ENCODE assay signal across 14 mouse cellular contexts in the genomic region with DNA sequence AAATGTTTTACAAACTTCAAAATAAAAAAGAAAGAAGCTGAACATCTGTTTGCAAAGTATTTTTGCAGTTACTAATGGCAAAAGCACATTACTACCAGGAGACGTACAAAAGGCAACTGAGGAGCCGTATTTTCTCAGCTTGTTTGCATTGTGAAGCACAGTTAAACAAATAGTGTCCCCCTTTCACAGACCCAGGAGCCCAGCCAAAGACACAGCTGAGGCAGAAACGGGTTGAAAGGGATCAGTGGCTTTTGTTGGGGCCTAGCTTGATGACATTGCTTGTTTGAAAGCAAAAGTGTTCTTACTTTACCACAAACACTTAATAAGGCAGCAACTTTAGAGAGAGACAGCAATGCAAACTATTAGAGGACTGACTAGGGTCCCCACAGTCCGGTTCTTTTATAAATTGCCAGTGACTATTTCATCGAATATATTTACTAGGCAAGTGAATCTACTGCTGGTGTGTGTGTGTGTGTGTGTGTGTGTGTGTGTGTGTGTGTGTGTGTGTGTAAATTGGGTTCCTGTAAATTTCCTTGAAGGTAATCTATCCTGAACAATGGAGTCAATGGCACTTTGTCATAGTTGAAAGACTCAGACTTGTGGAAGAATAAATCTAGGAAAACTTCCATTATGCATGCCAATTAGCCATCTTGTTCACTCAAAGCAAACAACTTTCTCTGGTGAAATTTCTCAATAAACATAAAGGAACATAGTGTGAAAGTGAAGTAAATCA. TPM values are rescaled to one million over a fixed set of nuclear protein-coding genes. Genes with fewer than 3 reads are reported as not detected.
A peak's percentile ranks its signal among the peaks of the same experiment; 100 is the strongest.
DNase-seq lines count a peak whose midpoint lies in the region; ATAC-seq lines count a peak whose summit lies in the region.
"Had no signal": no experiment of that assay in that cellular context is flagged by ENCODE, and none has a peak within 500 bp of the region (broad histone marks: within the 10 kb centered on the region; RNA-seq: fewer than 3 reads in every experiment).

No protein-coding gene starts in this region.

- no peak for ATAC-seq in hindbrain, embryonic 13.5 days (ENCODE audit: low FRiP score)
- no peak for ATAC-seq in midbrain, embryonic 13.5 days
- peak; percentile 76 for ATAC-seq in neural tube, embryonic 12.5 days (ENCODE audit: low FRiP score, low read depth)

- DNase-seq in hindbrain, embryonic 10.5 days (ENCODE audit: low spot score): peak; percentile 15
- DNase-seq in midbrain, embryonic 10.5 days (ENCODE audit: low spot score): peak; percentile 23
- DNase-seq in embryo, embryonic 11.5 days (ENCODE audit: low read depth, low spot score): peak; percentile 4
- no peak for DNase-seq in cerebellum, adult 11 months
- no peak for DNase-seq in urinary bladder, postnatal 4 days (ENCODE audit: low spot score in 2 of 2)
- DNase-seq: adrenal gland, adult 8-10 months; cerebellum, adult 18-20 months; heart, adult 2 months; kidney, adult 18-20 months; lung, adult 2 months had no signal

- peaks cover 6% of the 10 kb centered on the region; the same call in 1 of the 2 replicates for H3K4me1 ChIP-seq in hindbrain, embryonic 10.5 days (replicated peaks)
- no peaks in the 10 kb centered on the region for H3K4me1 ChIP-seq in hindbrain, embryonic 13.5 days (replicated peaks)
- peaks cover 5% of the 10 kb centered on the region; the same call in 1 of the 2 replicates for H3K4me1 ChIP-seq in midbrain, embryonic 10.5 days
- no peaks in the 10 kb centered on the region; the same call in 1 of the 2 replicates for H3K4me1 ChIP-seq in midbrain, embryonic 13.5 days (replicated peaks)
- H3K4me1 ChIP-seq in neural tube, embryonic 12.5 days: peaks cover 5% of the 10 kb centered on the region; the same call in 1 of the 2 replicates

- no peak overlapping the region for H3K27ac ChIP-seq in hindbrain, embryonic 10.5 days
- H3K27ac ChIP-seq in hindbrain, embryonic 13.5 days: no peak overlapping the region
- peak overlapping the region; percentile 52 for H3K27ac ChIP-seq in midbrain, embryonic 10.5 days (replicated peaks)
- H3K27ac ChIP-seq in midbrain, embryonic 13.5 days: no peak overlapping the region
- no peak overlapping the region for H3K27ac ChIP-seq in neural tube, embryonic 12.5 days
- H3K27ac ChIP-seq: heart, adult 2 months; macrophage had no signal

- no peaks in the 10 kb centered on the region for H3K27me3 ChIP-seq in hindbrain, embryonic 10.5 days (ENCODE audit: insufficient read depth, poor library complexity, severe bottlenecking)
- no peaks in the 10 kb centered on the region for H3K27me3 ChIP-seq in hindbrain, embryonic 13.5 days
- no peaks in the 10 kb centered on the region for H3K27me3 ChIP-seq in midbrain, embryonic 10.5 days (ENCODE audit: low read depth, poor library complexity, severe bottlenecking)
- H3K27me3 ChIP-seq in midbrain, embryonic 13.5 days: no peaks in the 10 kb centered on the region
- no peaks in the 10 kb centered on the region for H3K27me3 ChIP-seq in neural tube, embryonic 12.5 days (replicated peaks)

- no peak overlapping the region for H3K4me3 ChIP-seq in hindbrain, embryonic 10.5 days
- no peak overlapping the region for H3K4me3 ChIP-seq in hindbrain, embryonic 13.5 days
- no peak overlapping the region for H3K4me3 ChIP-seq in midbrain, embryonic 10.5 days
- H3K4me3 ChIP-seq in midbrain, embryonic 13.5 days (replicated peaks): no peak overlapping the region
- no peak overlapping the region for H3K4me3 ChIP-seq in neural tube, embryonic 12.5 days
- H3K4me3 ChIP-seq: heart, adult 2 months had no signal

- H3K4me2 ChIP-seq in hindbrain, embryonic 13.5 days: no peak overlapping the region
- H3K4me2 ChIP-seq in midbrain, embryonic 13.5 days (replicated peaks): no peak overlapping the region
- H3K4me2 ChIP-seq in neural tube, embryonic 12.5 days (replicated peaks): no peak overlapping the region

- H3K36me3 ChIP-seq in hindbrain, embryonic 10.5 days: no peaks in the 10 kb centered on the region
- H3K36me3 ChIP-seq in hindbrain, embryonic 13.5 days: no peaks in the 10 kb centered on the region
- no peaks in the 10 kb centered on the region for H3K36me3 ChIP-seq in midbrain, embryonic 10.5 days
- no peaks in the 10 kb centered on the region for H3K36me3 ChIP-seq in midbrain, embryonic 13.5 days
- no peaks in the 10 kb centered on the region for H3K36me3 ChIP-seq in neural tube, embryonic 12.5 days

- 39% methylated on average over 5 of the region's 5 CpGs for WGBS in hindbrain, embryonic 10.5 days
- WGBS in hindbrain, embryonic 13.5 days: 26% methylated on average over 5 of the region's 5 CpGs
- 32% methylated on average over 5 of the region's 5 CpGs for WGBS in midbrain, embryonic 10.5 days
- 26% methylated on average over 5 of the region's 5 CpGs for WGBS in midbrain, embryonic 13.5 days
- WGBS in neural tube, embryonic 12.5 days: 24% methylated on average over 5 of the region's 5 CpGs

- H3K9me3 ChIP-seq in hindbrain, embryonic 10.5 days: no peaks in the 10 kb centered on the region
- H3K9me3 ChIP-seq in hindbrain, embryonic 13.5 days: no peaks in the 10 kb centered on the region
- H3K9me3 ChIP-seq in midbrain, embryonic 10.5 days (replicated peaks): no peaks in the 10 kb centered on the region
- H3K9me3 ChIP-seq in midbrain, embryonic 13.5 days: no peaks in the 10 kb centered on the region
- H3K9me3 ChIP-seq in neural tube, embryonic 12.5 days: no peaks in the 10 kb centered on the region

- no peak overlapping the region for H3K9ac ChIP-seq in hindbrain, embryonic 13.5 days
- H3K9ac ChIP-seq in midbrain, embryonic 13.5 days (replicated peaks): no peak overlapping the region
- no peak overlapping the region for H3K9ac ChIP-seq in neural tube, embryonic 12.5 days

RNA-seq across cellular contexts. Expression of gene Epha7, which starts 57.8 kb away (rescaled TPM):
- polyA plus RNA-seq in hindbrain, embryonic 10.5 days (2016; fragmentation: Nextera tagmentation; extraction: Ambion mirVana): 49.7 and 60.1 TPM in 2 replicates
- 79.5 and 82.6 TPM in 2 replicates for polyA plus RNA-seq in hindbrain, embryonic 13.5 days (2015; fragmentation: Nextera tagmentation; extraction: Ambion mirVana)
- polyA plus RNA-seq in midbrain, embryonic 10.5 days (2016; fragmentation: Nextera tagmentation; extraction: Ambion mirVana): 68.3 and 73.4 TPM in 2 replicates
- polyA plus RNA-seq in midbrain, embryonic 13.5 days (2015; fragmentation: Nextera tagmentation; extraction: Ambion mirVana): 61.2 and 69.2 TPM in 2 replicates
- polyA plus RNA-seq in neural tube, embryonic 12.5 days (2016; fragmentation: Nextera tagmentation; extraction: Ambion mirVana): 59.9 and 66.9 TPM in 2 replicates

Comparison
In these comparisons a context has a peak if more than half of its experiments do, and no peak if none do; other contexts are left out.
1. DNase-seq: peak in hindbrain, embryonic 10.5 days (single experiment), midbrain, embryonic 10.5 days (single experiment) and embryo, embryonic 11.5 days (single experiment); none in cerebellum, adult 11 months (single experiment) and urinary bladder, postnatal 4 days (0 of 2).